Mouse (Mus musculus) midbrain, postnatal 0 days (tissue): ENCODE measurements around the gene Erg. TPM values are rescaled to one million over a fixed set of nuclear protein-coding genes. Genes with fewer than 3 reads are reported as not detected.

Source experiments
- ATAC-seq: fragments of 200-750 bp; cut with Nextera tagmentation; 2 replicates; pipeline ENCODE4 v1.8.0; 2017; ENCODE audit warnings: moderate number of reproducible peaks, mild to moderate bottlenecking, moderate TSS enrichment, moderate library complexity; ENCODE audit not compliant: low FRiP score
- DNase-seq: peaks from one replicate; pipeline ENCODE4 v3.0.0-alpha.2; 2015; ENCODE audit warnings: low spot score
- H3K27ac ChIP-seq: fragments of 300-500 bp; sonication (generic); 2 replicates; pipeline ENCODE4 v1.5.1; 2014; ENCODE audit warnings: low read depth, mild to moderate bottlenecking, low read length, mixed read lengths
- H3K27me3 ChIP-seq: fragments of 300-500 bp; sonication (generic); 2 replicates; pipeline ENCODE4 v1.6.1; 2014; ENCODE audit warnings: low read length, control low read depth, mixed read lengths; ENCODE audit not compliant: insufficient read depth
- H3K36me3 ChIP-seq: fragments of 300-500 bp; sonication (generic); 2 replicates; pipeline ENCODE4 v1.6.1; 2014; ENCODE audit warnings: low read length, control low read depth, mixed read lengths; ENCODE audit not compliant: insufficient read depth
- H3K4me1 ChIP-seq: fragments of 300-500 bp; sonication (generic); 2 replicates; pipeline ENCODE4 v1.6.1; 2014; ENCODE audit warnings: mild to moderate bottlenecking, control low read depth, antibody characterized with exemption, low read length, mixed read lengths; ENCODE audit not compliant: insufficient read depth
- H3K4me2 ChIP-seq: fragments of 300-500 bp; sonication (generic); 2 replicates; pipeline ENCODE4 v1.6.1; 2014; ENCODE audit warnings: low read depth, mild to moderate bottlenecking, low read length, mixed read lengths; ENCODE audit not compliant: poor library complexity, severe bottlenecking
- H3K4me3 ChIP-seq: fragments of 300-500 bp; sonication (generic); 2 replicates; pipeline ENCODE4 v1.5.1; 2014; ENCODE audit warnings: low read depth, mild to moderate bottlenecking, low read length, moderate library complexity
- H3K9ac ChIP-seq: fragments of 300-500 bp; sonication (generic); replicated peaks from 2 replicates; pipeline ENCODE4 v1.6.1; 2014; ENCODE audit warnings: mild to moderate bottlenecking, low read length, moderate library complexity, mixed read lengths; ENCODE audit not compliant: poor library complexity, severe bottlenecking
- H3K9me3 ChIP-seq: fragments of 300-500 bp; sonication (generic); 2 replicates; pipeline ENCODE4 v1.6.1; 2016; ENCODE audit warnings: low read length, control low read depth
- CTCF ChIP-seq: IDR thresholded peaks from 2 replicates; pipeline ENCODE4 v1.5.1; 2016; ENCODE audit warnings: antibody characterized with exemption, mild to moderate bottlenecking
- WGBS: fragments of 180-500 bp; shearing (Covaris S2); extraction: QIAGEN DNeasy Blood & Tissue Kit; methylation state at CpG from one replicate; pipeline ENCODE4 v1.1.7; 2014; 5-methylcytosine and 5-hydroxymethylcytosine counted together
- polyA plus RNA-seq: library from polyadenylated mRNA; unstranded; fragments of >200 nt; fragmentation: Nextera tagmentation; extraction: Ambion mirVana; gene quantifications from 2 replicates; pipeline ENCODE4 v1.2.1, GENCODE M21; 2015
- total RNA-seq: library from RNA; depleted of rRNA; stranded (reverse); fragments of >200 nt; gene quantifications from 2 replicates; pipeline ENCODE4 v1.2.3, GENCODE M21; 2014

Erg gene
- total and polyA plus RNA-seq, 2 experiments from 2014 or later: 0.89 to 4.8 TPM

DNA sequence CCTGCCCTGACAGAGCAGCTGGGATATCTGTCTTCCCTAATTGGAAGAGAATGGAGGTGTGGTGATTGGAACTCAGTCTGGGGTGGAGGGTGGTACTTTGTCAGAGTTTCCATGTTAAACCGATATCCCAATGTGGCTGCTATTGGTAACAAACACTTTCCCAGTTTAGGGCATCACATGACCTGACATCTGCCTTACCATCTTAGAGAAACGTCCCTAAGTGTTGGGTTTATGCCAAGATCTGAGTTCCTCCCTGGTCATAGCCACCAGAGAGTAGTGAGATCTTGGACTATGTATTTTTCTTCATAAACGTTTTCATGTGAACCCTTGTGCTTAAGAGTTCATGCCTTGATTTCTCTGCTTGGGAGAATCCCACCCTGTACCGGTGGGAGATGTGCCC, 144.4 kb downstream of the Erg start:
- H3K27me3 ChIP-seq: no peaks in the 10 kb centered on the region
- 73% methylated on average over 4 of the region's 4 CpGs for WGBS
- H3K4me1 ChIP-seq: no peaks in the 10 kb centered on the region; the same call in none of the 2 replicates
- H3K9ac ChIP-seq: no peak overlapping the region
- no peak overlapping the region for H3K4me2 ChIP-seq
- H3K27ac ChIP-seq: no peak overlapping the region
- no peak overlapping the region for H3K4me3 ChIP-seq
- TF ChIP-seq CTCF: no peak
- DNase-seq: no peak
- no peak for ATAC-seq
- H3K36me3 ChIP-seq: no peaks in the 10 kb centered on the region
- H3K9me3 ChIP-seq: no peaks in the 10 kb centered on the region

DNA sequence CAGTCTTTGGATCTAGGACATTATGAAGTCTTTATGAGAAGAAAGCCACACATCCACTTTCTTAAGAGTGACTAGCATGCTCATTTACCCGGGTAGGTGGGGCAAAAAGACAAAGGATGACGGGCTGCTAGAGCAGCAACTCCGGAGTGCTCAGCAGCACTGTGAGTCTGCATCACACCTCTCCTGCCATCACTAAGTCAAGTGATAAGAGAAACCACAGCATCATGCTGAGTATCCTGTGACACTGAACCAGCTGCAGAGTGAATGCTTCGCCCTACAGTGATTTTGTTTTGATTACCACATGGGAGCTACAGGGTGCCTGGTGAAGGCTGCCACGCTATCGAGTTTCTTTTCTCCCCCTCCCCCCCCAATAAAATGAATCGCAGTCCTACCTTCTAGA, 145.2 kb downstream of the Erg start:
- Histone ChIP-seq H3K27me3 (no peaks in the 10 kb centered on the region), H3K4me2 (no peak overlapping the region), H3K9ac (no peak overlapping the region), H3K36me3 (no peaks in the 10 kb centered on the region), H3K4me1 (no peaks in the 10 kb centered on the region; the same call in none of the 2 replicates), H3K27ac (no peak overlapping the region), H3K4me3 (no peak overlapping the region), H3K9me3 (no peaks in the 10 kb centered on the region)
- no peak for TF ChIP-seq CTCF
- no peak for ATAC-seq
- no peak for DNase-seq
- WGBS: 63% methylated on average over 7 of the region's 7 CpGs

GRCm38 (mm10) chr16:95440334-95440733, 146.1 kb downstream of the Erg start:
- no peaks in the 10 kb centered on the region for H3K9me3 ChIP-seq
- H3K4me1 ChIP-seq: no peaks in the 10 kb centered on the region; the same call in none of the 2 replicates
- no peak overlapping the region for H3K9ac ChIP-seq
- H3K4me3 ChIP-seq: no peak overlapping the region
- DNase-seq (no peak), ATAC-seq (no peak)
- H3K4me2 ChIP-seq: no peak overlapping the region
- H3K27ac ChIP-seq: no peak overlapping the region
- H3K27me3 ChIP-seq: no peaks in the 10 kb centered on the region
- H3K36me3 ChIP-seq: no peaks in the 10 kb centered on the region
- 74% methylated on average over 7 of the region's 7 CpGs for WGBS
- no peak for TF ChIP-seq CTCF

- WGBS: 69% methylated on average over 8 of the region's 8 CpGs
- TF ChIP-seq CTCF: no peak
- Histone ChIP-seq H3K9me3 (no peaks in the 10 kb centered on the region), H3K4me1 (no peaks in the 10 kb centered on the region; the same call in none of the 2 replicates), H3K27me3 (no peaks in the 10 kb centered on the region), H3K4me3 (no peak overlapping the region), H3K9ac (no peak overlapping the region), H3K4me2 (no peak overlapping the region), H3K36me3 (no peaks in the 10 kb centered on the region), H3K27ac (no peak overlapping the region)
- no peak for DNase-seq
- ATAC-seq: no peak
These were observed 146.6 kb downstream of the Erg start for GRCm38 (mm10) chr16:95439794-95440193.

GRCm38 (mm10) chr16:95438848-95439540, 147.4 kb downstream of the Erg start:
- Histone ChIP-seq H3K36me3 (no peaks in the 10 kb centered on the region), H3K9me3 (no peaks in the 10 kb centered on the region), H3K4me1 (no peaks in the 10 kb centered on the region; the same call in none of the 2 replicates), H3K4me3 (no peak overlapping the region), H3K27me3 (no peaks in the 10 kb centered on the region), H3K4me2 (no peak overlapping the region), H3K27ac (no peak overlapping the region), H3K9ac (no peak overlapping the region)
- TF ChIP-seq CTCF: no peak
- WGBS: 80% methylated on average over 17 of the region's 17 CpGs
- DNase-seq (no peak), ATAC-seq (no peak)

DNA sequence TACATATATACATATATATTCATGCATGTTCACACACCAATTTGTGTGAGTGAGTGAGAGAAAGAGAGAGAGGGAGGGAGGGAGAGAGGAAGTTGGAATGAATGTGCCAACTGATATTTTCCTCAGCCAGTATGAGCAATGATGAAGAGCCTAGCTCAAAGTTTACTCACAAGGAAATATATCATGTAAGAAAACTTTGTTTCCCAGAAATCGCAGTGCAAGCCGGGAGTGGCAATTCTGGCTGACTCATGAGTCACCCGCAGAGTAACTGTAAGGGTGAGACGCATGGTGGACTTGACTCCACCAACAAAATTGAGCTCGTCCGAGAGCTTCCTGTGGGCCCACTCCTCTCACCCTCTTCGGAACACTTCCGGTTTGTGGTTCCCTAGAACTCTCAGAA, 149.8 kb downstream of the Erg start:
- DNase-seq (no peak), ATAC-seq (no peak)
- Histone ChIP-seq H3K4me3 (no peak overlapping the region), H3K27me3 (no peaks in the 10 kb centered on the region), H3K36me3 (no peaks in the 10 kb centered on the region), H3K4me2 (no peak overlapping the region), H3K27ac (no peak overlapping the region), H3K9me3 (no peaks in the 10 kb centered on the region), H3K4me1 (no peaks in the 10 kb centered on the region; the same call in none of the 2 replicates), H3K9ac (no peak overlapping the region)
- 86% methylated on average over 8 of the region's 8 CpGs for WGBS
- TF ChIP-seq CTCF: no peak
